Mouse (Mus musculus): ENCODE results near the gene Col4a4.

DNA sequence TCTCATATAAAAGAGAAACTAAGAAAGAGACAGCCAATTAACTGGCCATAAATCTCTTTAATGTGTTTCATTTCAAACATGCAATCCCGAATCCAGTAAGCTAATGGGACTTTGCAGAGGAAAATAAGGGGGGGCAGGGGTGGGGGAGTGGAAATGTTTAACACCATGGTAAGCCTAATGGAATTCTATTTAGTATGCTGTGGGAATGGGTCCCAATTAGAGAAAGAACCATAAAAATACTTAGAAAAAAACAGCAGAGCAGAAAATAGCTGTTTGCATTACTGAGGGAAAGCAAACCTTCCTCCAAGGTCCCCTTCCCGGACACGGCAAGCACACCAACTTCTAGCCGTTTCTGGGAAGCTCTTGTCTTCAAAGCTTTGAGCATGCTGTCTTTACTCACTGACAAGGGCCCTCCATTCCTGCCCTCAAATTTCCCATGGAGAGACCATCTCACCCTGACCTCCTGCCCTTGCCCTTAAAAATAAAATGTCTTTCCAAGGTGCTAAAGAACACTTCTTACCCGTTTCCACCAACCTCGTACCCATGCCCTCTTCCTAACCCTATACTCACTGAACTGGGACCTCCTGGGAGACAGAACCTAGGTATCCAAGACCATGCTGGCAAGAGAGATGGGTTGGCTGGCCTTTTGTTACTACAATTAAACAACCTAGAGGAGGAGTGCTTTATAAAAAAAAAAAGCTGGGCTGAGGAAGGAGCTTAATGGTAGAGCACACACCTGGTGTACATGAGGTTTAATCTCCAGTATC lies 42.0 kb downstream of the Col4a4 start:
- TF ChIP-seq CTCF (IDR thresholded peaks at IDR 0.05; ENCODE audit: insufficient read depth, low read length) (no peak), POLR2A (IDR thresholded peaks at IDR 0.05; ENCODE audit: borderline replicate concordance, extremely low read depth, low read depth, low read length) (no peak)
